Mouse (Mus musculus): ENCODE measurements around the gene Ppp1r14b. TPM values are rescaled to one million over a fixed set of nuclear protein-coding genes. Genes with fewer than 3 reads are reported as not detected.

Ppp1r14b gene
- polyA plus RNA-seq, 1 experiment from 2014 or later, result 202 TPM

DNA sequence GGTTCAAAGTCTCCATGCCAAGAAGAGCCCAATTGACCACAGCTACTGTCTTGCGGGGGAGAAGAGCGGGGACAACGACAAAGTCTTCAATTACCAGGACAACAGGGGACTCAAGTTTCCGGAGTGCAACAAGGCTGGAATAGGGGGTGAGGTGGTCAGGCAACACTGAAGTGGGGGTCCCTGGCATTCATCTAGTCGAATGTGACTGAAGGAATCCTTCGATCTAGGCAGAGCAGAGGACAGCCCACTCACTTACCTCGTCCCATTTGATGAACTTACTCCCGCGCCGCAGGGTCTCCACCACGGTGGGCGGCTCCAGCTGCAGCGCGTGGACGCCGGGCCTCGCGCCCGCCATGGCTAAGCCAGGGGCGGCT, 5.5 kb upstream of the Ppp1r14b start:
- peak overlapping the region; percentile 64 for H3K4me3 ChIP-seq (ENCODE audit: low read length)
- H3K27me3 ChIP-seq (ENCODE audit: control insufficient read depth, insufficient read depth, low read length), result no peaks in the 10 kb centered on the region
- ATAC-seq (ENCODE audit: low FRiP score, low TSS enrichment), result no peak; the same call in 1 of the 2 replicates
- peaks cover 21% of the 10 kb centered on the region for H3K36me3 ChIP-seq (ENCODE audit: control insufficient read depth, insufficient read depth, low read length)
- H3K9me3 ChIP-seq (ENCODE audit: control insufficient read depth, low read length), result no peaks in the 10 kb centered on the region
- peak overlapping the region; percentile 71 for H3K9ac ChIP-seq (ENCODE audit: low read depth, low read length)
- H3K27ac ChIP-seq (ENCODE audit: low read depth, low read length), result peak overlapping the region; percentile 20; the same call in 1 of the 2 replicates
- under 1% methylated on average over 20 of the region's 20 CpGs for WGBS
- H3K4me1 ChIP-seq (ENCODE audit: control insufficient read depth, insufficient read depth, low read length), result peaks cover 34% of the 10 kb centered on the region
- peak overlapping the region; percentile 80 for H3K4me2 ChIP-seq (replicated peaks; ENCODE audit: low read depth, low read length)

GRCm38 (mm10) chr19:6969665-6970381, 4.9 kb upstream of the Ppp1r14b start:
- H3K27ac ChIP-seq (ENCODE audit: low read depth, low read length), result no peak overlapping the region; the same call in 1 of the 2 replicates
- no peaks in the 10 kb centered on the region for H3K27me3 ChIP-seq (ENCODE audit: control insufficient read depth, insufficient read depth, low read length)
- WGBS, result 1% methylated on average over 55 of the region's 55 CpGs
- peak; percentile 70 for ATAC-seq (ENCODE audit: low FRiP score, low TSS enrichment)
- peak overlapping the region; percentile 71 for H3K9ac ChIP-seq (ENCODE audit: low read depth, low read length)
- peaks cover 16% of the 10 kb centered on the region for H3K36me3 ChIP-seq (ENCODE audit: control insufficient read depth, insufficient read depth, low read length)
- H3K4me2 ChIP-seq (replicated peaks; ENCODE audit: low read depth, low read length), result peak overlapping the region; percentile 80
- H3K4me3 ChIP-seq (ENCODE audit: low read length), result peak overlapping the region; percentile 64
- H3K4me1 ChIP-seq (ENCODE audit: control insufficient read depth, insufficient read depth, low read length), result peaks cover 34% of the 10 kb centered on the region
- no peaks in the 10 kb centered on the region for H3K9me3 ChIP-seq (ENCODE audit: control insufficient read depth, low read length)

- Histone ChIP-seq H3K27ac (ENCODE audit: low read depth, low read length) (peak overlapping the region; percentile 37; the same call in 1 of the 2 replicates), H3K27me3 (ENCODE audit: control insufficient read depth, insufficient read depth, low read length) (no peaks in the 10 kb centered on the region), H3K36me3 (ENCODE audit: control insufficient read depth, insufficient read depth, low read length) (peaks cover 10% of the 10 kb centered on the region), H3K4me1 (ENCODE audit: control insufficient read depth, insufficient read depth, low read length) (peaks cover 34% of the 10 kb centered on the region), H3K9ac (ENCODE audit: low read depth, low read length) (peak overlapping the region; percentile 42), H3K4me2 (replicated peaks; ENCODE audit: low read depth, low read length) (peak overlapping the region; percentile 80), H3K4me3 (ENCODE audit: low read length) (peak overlapping the region; percentile 64), H3K9me3 (ENCODE audit: control insufficient read depth, low read length) (no peaks in the 10 kb centered on the region)
- no peak for ATAC-seq (ENCODE audit: low FRiP score, low TSS enrichment)
- 24% methylated on average over 11 of the region's 11 CpGs for WGBS
Measured at GRCm38 (mm10) chr19:6970460-6971085, 4.2 kb upstream of the Ppp1r14b start.

DNA sequence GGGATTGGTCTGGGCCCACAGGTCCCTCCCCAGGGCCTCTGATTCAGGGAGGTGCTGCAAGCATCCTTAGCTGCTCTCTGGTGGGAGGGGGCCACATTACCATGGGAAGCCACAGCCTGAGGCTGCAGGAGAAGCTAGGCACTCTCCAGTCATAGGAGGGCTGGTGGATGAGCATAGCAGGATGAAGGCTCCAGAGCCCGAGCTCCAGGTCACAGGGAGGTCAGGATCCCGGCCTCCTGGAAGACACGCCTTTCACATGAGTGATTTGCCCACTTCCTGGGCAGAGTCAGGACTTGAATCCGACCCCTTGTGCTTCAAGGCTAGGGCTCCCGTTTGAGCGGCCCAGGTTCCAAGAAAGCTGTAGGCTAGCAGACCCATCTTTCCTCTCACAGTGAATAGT, 3.1 kb upstream of the Ppp1r14b start:
- peaks cover 41% of the 10 kb centered on the region for H3K4me1 ChIP-seq (ENCODE audit: control insufficient read depth, insufficient read depth, low read length)
- no peaks in the 10 kb centered on the region for H3K9me3 ChIP-seq (ENCODE audit: control insufficient read depth, low read length)
- H3K4me3 ChIP-seq (ENCODE audit: low read length), result no peak overlapping the region
- H3K36me3 ChIP-seq (ENCODE audit: control insufficient read depth, insufficient read depth, low read length), result peaks cover under 1% of the 10 kb centered on the region; the same call in 1 of the 2 replicates
- no peak overlapping the region for H3K4me2 ChIP-seq (replicated peaks; ENCODE audit: low read depth, low read length)
- H3K27ac ChIP-seq (ENCODE audit: low read depth, low read length), result no peak overlapping the region
- 10% methylated on average over 6 of the region's 6 CpGs for WGBS
- peak overlapping the region; percentile 34; the same call in 1 of the 2 replicates for H3K9ac ChIP-seq (ENCODE audit: low read depth, low read length)
- no peaks in the 10 kb centered on the region for H3K27me3 ChIP-seq (ENCODE audit: control insufficient read depth, insufficient read depth, low read length)
- ATAC-seq (ENCODE audit: low FRiP score, low TSS enrichment), result no peak

GRCm38 (mm10) chr19:6972247-6972917, 2.4 kb upstream of the Ppp1r14b start:
- 69% methylated on average over 13 of the region's 13 CpGs for WGBS
- no peak for ATAC-seq (ENCODE audit: low FRiP score, low TSS enrichment)
- H3K27ac ChIP-seq (ENCODE audit: low read depth, low read length), result no peak overlapping the region

DNA sequence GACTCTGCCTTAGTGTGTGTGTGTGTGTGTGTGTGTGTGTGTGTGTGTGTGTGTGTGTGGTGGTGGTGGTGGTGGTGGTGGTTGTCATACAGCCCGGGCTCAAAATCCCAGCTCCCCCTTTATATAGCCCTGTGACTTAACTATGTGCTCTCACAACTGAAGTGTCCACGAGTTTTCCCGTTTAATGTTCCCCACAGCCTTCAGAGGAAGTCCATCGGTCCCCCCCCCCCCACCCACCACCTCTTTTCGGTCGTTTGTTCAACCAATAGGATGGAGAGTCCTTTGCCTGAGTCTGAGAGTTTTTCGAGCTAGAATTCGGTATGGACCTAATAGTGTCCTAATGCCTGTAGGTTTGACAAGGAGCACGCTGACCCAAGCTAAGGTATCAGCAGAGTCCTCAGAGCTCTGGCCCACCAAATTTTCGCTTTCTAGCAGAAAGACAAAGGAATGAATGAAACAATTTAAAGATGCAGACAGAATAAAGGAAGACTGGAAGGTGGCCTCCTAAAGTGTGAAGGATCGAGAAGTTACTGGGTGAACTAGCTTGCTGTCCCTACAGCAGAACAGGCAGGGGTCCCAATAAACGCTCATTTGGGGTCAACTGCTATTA, 1.1 kb upstream of the Ppp1r14b start:
- H3K36me3 ChIP-seq (ENCODE audit: control insufficient read depth, insufficient read depth, low read length), result peaks cover 20% of the 10 kb centered on the region
- peaks cover 50% of the 10 kb centered on the region for H3K4me1 ChIP-seq (ENCODE audit: control insufficient read depth, insufficient read depth, low read length)
- no peak overlapping the region for H3K27ac ChIP-seq (ENCODE audit: low read depth, low read length)
- H3K4me3 ChIP-seq (ENCODE audit: low read length), result peak overlapping the region; percentile 82
- WGBS, result 23% methylated on average over 11 of the region's 12 CpGs
- ATAC-seq (ENCODE audit: low FRiP score, low TSS enrichment), result no peak
- no peaks in the 10 kb centered on the region for H3K27me3 ChIP-seq (ENCODE audit: control insufficient read depth, insufficient read depth, low read length)
- peak overlapping the region; percentile 87; the same call in 1 of the 2 replicates for H3K9ac ChIP-seq (ENCODE audit: low read depth, low read length)
- H3K9me3 ChIP-seq (ENCODE audit: control insufficient read depth, low read length), result no peaks in the 10 kb centered on the region
- H3K4me2 ChIP-seq (replicated peaks; ENCODE audit: low read depth, low read length), result peak overlapping the region; percentile 91

More at GRCm38 (mm10) chr19:6972247-6972917, 2.4 kb upstream of the Ppp1r14b start:
- Histone ChIP-seq H3K36me3 (ENCODE audit: control insufficient read depth, insufficient read depth, low read length) (peaks cover 6% of the 10 kb centered on the region), H3K9me3 (ENCODE audit: control insufficient read depth, low read length) (no peaks in the 10 kb centered on the region), H3K27me3 (ENCODE audit: control insufficient read depth, insufficient read depth, low read length) (no peaks in the 10 kb centered on the region), H3K4me3 (ENCODE audit: low read length) (no peak overlapping the region), H3K4me1 (ENCODE audit: control insufficient read depth, insufficient read depth, low read length) (peaks cover 46% of the 10 kb centered on the region), H3K9ac (ENCODE audit: low read depth, low read length) (no peak overlapping the region), H3K4me2 (replicated peaks; ENCODE audit: low read depth, low read length) (no peak overlapping the region)

GRCm38 (mm10) chr19:6975537-6976521, 1.1 kb downstream of the Ppp1r14b start, which contains the start of gene Plcb3:
Plcb3 (minus strand) TSS chr19:6976470.
- H3K4me1 ChIP-seq (ENCODE audit: control insufficient read depth, insufficient read depth, low read length), result peaks cover 42% of the 10 kb centered on the region
- H3K9ac ChIP-seq (ENCODE audit: low read depth, low read length), result peak within 1 kb of the TSS; percentile 87

More at GRCm38 (mm10) chr19:6975537-6976521, 1.1 kb downstream of the Ppp1r14b start, which contains the start of gene Plcb3:
- H3K4me3 ChIP-seq (ENCODE audit: low read length), result peak within 1 kb of the TSS; percentile 82
- H3K27ac ChIP-seq (ENCODE audit: low read depth, low read length), result peak within 1 kb of the TSS; percentile 91
- WGBS, result under 1% methylated on average over 16 of the region's 16 CpGs
- peaks cover 20% of the 10 kb centered on the region for H3K36me3 ChIP-seq (ENCODE audit: control insufficient read depth, insufficient read depth, low read length)
- no peaks in the 10 kb centered on the region for H3K27me3 ChIP-seq (ENCODE audit: control insufficient read depth, insufficient read depth, low read length)
- H3K4me2 ChIP-seq (replicated peaks; ENCODE audit: low read depth, low read length), result peak within 1 kb of the TSS; percentile 91
- no peaks in the 10 kb centered on the region for H3K9me3 ChIP-seq (ENCODE audit: control insufficient read depth, low read length)
- ATAC-seq (ENCODE audit: low FRiP score, low TSS enrichment), result no peak

Data from kidney, embryonic 14.5 days (tissue).